Mouse (Mus musculus) adrenal gland, postnatal 4 days (tissue): Measurements from ENCODE around the gene Aida. TPM values are rescaled to one million over a fixed set of nuclear protein-coding genes. Genes with fewer than 3 reads are reported as not detected.
"Not testable (repeated sequence)": the region's sequence is repeated elsewhere in the genome, so short reads cannot be mapped to it uniquely, and the experiment has no call there.

ENCODE experiments used
- DNase-seq, 2 experiments: peaks; one replicate each; pipeline ENCODE4 v3.0.0; 2021 to 2022; ENCODE audit warnings: low spot score in 2 of 2, mixed read lengths in 2 of 2
- long read RNA-seq, 2 experiments: library from polyadenylated mRNA; stranded (forward); transcript quantifications; one replicate each; pipeline ENCODE4 v2.0.0; 2021
- total RNA-seq, 2 experiments: library from RNA; stranded (reverse); gene quantifications; 2 replicates each; pipeline ENCODE4 v1.2.3; 2021

Gene Aida
- total RNA-seq = 10 to 100 TPM; 56.9 to 57.2 TPM
- long read RNA-seq, experiment 1, full-length matches to known transcripts = 6 of 9 reads
- long read RNA-seq, experiment 1, partial matches to known transcripts = 0 of 9 reads
- long read RNA-seq, experiment 1, other reads (novel, unspliced or antisense) = 3 of 9 reads
- long read RNA-seq, experiment 2, full-length matches to known transcripts = 39 of 52 reads
- long read RNA-seq, experiment 2, partial matches to known transcripts = 2 of 52 reads
- long read RNA-seq, experiment 2, other reads (novel, unspliced or antisense) = 11 of 52 reads

DNA sequence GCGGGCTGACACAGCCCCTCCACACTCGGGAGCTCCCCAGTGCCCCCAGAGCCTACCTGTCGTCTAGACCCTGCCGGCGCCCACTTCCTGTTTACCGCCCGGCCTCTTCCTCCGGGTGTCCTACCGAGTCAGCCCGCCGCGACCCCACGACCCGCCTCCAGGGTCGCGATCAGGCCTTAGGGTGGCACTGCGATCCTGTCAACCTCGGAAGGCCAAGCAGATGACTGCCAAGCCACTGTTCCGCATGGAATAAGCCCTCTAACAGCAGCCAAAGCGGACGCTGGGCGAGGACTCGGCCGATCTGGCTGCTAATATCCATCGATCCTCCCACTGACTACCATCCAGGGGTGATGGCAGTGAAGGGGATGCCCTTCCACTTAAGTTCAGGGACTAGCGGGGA, at the start of gene Aida:
Gene Aida (plus strand): TSS at position 126 of the 400 bp plus-strand sequence.
- DNase-seq = peak in 1 of 2 experiments; percentile 22

DNA sequence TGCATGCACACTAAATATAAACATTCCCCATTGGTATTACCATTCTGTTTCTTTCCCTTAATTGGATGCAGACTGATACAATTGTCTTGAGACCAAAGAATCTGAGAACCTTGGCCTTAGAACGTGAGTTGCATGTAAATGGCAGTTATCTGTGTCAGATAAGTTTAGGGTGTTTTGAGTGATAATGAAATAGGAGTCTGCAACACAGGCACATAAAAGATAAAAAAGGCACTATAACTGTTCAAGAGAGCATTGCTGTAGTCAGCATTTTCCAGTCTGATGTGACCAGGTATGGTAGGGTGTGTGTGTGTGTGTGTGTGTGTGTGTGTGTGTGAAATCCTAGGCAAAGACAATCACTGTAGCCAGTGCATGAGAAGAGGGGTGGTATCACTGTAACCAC, 48.2 kb upstream of the Aida start:
- no peak for DNase-seq

DNA sequence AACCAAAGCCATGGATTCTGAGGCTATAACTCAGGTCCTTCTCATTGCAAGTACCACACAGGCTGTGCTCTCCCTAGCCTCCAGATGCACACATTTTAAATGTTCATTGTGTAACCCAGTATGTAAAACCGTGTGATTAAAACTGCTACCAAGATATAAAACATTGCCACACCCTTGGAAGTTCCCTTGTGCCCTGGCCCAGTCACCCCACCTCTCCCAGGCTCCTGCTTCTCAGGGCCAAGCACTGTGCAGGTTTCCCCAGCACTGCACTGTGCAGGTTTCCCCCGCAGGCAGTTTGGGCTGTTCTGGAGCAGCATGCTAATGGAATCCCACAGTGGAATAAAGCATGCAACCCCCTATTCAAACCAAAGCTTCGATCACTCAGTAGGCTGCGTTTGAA, 45.8 kb upstream of the Aida start:
- no peak for DNase-seq

DNA sequence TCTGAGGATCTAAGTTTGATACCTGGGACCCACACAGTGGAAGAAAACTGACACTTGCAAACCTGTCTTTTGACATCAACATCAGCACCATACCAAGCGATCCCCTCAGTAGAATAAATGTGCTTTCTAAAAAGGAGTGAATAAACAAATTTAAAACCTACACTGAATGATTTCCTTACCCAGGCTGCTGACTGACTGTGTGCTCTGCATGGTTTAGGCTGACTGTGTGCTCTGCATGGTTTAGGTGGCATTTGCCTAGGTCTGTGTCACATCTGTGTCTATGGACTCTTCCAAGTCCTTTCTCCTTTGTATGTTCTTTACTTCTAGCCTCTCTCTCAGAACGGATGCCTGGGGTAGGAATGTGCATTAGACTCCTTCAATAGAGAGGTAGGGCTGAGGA, 44.6 kb upstream of the Aida start:
- DNase-seq = no peak

DNA sequence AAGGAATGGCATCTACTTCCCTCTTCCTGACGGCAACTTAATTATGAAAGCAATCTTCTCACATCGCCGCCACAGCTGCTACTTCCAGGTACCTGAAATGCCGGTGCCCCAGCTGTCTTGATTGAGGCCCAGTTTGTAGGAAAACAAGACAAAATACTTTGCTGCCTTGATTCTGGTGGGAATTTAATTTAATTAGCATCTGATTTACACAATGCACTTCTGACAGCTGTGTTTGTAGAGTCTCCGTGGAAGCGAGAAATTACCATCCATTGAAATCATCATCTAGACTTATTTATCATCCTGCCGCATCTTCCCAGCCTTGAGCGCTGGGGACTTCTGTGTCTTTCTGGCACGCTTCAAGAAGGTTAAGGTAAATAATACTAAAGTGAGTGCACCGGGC, 43.8 kb upstream of the Aida start:
- no peak for DNase-seq

DNA sequence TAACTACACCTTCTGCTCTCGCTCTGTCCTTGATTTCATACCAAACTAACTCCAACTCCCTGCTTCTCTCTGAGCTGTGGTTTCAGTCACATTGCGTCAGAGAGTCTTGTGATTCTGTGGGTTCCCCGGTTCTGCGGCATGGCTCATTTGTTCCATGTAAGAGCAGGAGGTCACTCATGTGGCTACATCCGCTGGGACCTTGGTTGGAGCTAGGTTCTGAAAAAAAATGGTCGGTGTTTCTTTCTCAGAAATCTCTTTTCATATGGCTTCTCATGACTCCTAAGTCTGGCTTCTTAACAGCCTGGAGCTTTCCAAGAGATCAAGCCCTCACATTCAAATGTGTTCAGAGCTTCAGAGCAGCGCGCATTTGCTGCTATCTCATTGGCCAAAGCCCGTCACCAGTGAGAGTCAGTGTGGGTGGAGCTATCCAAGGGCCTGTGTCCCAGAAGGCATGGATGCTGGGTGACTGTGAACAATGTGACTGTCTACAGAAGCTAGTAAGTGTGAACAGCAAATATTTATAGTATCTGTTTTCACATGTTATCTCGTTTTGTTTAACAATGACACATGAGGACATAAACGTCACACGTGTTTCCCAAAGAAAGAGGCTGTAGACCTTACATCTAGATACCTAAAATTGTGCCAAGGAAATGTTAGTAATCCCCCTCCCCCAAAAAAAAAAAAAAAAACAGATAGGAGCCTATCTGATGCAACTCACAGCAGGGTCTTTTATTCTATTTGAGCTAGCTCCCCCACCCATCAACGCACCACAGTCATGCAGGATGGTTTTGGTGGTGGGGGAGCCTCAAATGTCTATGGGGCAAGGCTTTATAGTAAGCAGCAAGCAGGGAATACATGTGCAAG, 32.0 kb upstream of the Aida start:
- DNase-seq = no peak

DNA sequence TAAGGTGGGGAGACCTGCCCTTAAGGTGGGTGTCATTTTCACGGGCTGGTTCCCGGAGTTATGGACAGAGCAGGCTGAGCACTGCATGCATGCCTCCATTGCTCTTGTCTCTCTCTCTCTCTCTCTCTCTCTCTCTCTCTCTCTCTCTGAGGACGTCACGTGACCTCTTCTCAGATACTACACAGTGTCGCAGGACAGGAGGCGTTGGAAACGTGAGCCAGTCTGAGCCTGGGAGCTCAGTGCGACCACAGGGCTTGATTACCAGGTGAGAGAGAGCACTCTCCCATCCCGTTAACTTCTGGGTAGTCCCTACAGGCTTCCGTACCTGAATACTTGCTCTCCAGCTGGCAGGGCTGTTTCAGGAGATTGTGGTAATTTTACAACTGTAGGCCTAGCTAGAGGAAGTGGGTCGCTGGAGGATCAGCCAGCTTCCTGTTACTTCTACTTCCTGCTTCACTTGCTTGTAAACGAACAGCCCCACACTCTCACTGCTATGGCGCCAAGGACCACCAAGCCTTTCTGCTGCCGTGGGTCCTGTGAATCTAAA, 30.4 kb upstream of the Aida start:
- DNase-seq = no peak

DNA sequence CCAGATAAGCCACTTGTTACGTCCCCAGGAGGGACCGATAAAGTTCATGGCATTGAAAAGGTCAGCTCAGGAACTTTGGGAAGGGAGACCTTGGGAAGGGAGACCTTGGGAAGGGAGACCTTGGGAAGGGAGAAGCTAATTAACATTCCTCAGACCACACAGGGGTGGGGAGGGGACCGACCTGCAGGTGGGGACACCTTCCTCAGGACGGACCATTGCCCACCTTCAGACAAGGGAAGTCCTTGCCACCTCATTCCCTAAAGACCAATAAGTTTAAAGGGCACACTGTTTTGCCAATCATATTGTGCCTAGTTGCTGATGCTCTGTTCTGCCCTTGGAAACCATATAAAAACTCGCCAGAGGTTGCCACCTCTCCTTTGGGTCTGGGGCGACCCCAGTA, 28.7 kb upstream of the Aida start:
- no peak for DNase-seq

DNA sequence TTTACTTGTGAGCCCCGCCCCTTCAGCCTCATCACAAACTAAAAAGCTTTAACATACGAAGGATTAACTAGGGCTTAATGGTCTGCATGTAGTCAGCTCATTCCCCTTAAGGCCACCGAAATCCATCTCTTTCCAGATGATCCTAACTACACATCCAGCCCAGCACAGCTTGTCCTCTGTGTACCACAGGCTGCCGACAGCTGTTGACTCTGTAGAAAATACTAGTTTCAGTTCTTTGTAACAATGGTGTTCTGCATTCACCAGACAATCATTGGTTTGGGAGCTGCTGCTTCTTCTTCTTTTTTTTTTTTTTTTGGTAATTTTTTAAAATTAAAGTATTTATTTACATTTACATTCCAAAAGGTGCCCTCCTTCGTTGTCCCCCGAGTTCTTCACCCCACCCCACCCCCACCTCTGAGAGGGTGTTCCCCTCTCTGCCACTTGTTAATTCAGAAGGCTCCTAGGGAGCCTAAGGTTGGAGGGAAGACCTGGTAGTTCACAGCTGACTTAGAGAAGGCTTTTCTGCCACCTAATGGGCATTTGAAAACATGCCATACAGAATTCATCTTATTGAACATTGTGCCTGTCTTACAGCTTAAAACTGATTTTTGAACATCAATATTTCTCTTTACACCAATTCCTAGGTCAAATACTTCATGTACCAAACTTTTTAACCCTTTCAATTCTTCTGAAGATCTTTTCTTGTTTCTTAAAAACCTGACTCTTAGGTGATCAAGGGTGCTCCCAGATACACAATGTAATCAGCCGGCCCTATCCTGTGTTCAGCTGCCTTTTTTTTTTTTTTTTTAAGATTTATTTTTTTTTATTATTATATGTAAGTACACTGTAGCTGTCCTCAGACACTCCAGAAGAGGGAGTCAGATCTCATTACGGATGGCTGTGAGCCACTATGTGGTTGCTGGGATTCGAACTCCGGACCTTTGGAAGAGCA, 23.2 kb upstream of the Aida start:
- no peak for DNase-seq

DNA sequence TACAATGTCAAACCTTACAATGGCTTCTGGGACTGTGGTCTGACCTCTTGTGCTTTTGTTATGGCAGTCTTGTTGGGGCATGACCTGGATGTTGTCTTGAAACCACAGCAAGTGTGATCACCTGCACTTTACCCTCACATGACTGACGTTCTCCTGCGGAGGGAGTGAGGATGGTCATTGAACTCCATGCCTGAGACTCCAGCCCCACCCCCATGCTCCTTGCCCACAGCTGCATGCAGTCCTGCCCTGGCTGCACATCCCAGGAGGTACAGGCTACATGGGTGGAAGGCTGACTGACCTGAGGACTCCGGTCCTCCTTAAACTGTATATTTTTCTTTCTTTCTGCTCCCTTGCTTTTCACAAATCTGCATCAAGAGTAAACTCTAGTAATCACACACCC, 22.0 kb upstream of the Aida start:
- no peak for DNase-seq

DNA sequence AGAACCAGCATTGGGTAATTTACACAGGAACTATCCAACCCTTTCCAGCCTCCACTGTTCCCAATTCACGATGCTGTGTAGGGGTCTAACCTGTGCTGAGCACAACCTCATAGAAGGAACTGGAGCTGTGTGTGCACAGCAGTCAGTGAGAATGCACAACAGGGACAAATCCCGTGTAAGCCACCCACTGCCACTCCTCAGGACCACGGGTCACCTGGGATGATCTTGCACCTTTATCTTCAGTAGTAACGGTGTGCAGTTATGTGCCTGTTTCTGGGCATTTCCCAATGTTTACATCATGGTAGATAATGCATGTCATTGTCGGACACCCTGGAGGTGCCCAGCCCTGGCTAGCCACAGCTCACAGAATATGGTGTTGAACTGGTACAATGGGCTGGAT, 20.6 kb upstream of the Aida start:
- no peak for DNase-seq

DNA sequence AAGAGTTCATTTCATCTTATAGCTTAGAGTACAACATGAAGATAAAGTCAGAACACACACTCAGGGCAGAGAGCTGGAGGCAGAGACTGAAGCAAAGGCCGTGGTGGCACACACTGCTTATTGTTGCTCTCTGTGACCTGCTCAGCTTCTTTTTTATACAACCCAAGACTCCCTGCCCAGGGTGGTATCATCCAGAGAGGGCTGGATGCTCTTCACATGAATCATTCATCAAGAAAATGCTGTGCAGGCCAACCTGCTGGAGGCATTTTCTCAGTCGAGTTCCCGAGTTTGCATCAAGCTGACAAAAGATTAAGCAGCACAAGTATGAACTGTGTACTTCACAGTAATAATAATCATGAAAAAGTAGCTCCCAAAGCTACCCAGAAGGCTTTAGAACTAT, 8.0 kb upstream of the Aida start:
- DNase-seq = no peak

DNA sequence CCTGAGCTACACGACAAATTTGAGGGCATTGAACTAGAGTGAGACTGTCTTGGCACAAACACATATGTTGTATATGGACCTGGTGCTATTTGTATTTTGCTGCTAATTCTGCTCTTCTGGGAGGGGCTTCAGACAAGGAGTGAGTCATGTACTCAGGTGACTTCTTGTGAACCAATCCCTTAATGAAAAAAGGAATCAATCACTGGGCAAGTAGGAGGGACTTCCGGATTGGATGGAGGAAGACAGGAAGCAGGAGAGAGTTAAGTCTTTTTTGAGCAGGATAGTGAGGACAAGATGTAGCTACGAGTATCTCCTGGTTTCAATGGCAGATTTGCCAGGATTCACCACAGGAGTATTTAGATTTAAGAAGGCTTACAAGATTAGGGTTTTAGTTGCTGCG, 6.8 kb upstream of the Aida start:
- no peak for DNase-seq

DNA sequence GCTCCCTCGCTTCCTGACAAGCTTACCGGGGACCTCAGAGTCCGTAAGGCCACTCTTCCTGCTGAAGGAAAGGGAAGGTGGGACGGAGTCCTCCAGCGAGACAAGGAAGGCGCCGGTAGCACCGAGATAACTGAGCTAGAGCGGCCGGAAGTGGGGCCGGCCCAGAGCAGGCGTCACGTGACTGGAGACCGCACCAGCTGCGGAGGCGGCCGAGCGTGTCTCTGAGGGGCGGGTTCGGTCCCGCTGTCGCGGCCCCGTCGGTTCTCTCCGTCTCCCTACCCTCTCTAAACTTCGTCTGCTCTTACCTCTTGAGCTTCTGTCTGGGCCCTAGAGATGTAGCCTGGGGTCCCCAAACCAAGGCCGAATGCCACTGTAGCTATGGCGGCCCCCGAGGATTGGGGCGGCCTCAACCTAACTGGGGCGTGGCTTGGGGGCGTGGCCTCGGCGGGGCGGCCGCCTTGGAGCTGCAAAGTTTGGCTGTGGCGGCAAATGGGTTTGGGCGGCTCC, 540 bp downstream of the Aida start, which contains the start of gene Brox:
Gene Brox (minus strand): TSS at position 393 of the 507 bp plus-strand sequence.
- DNase-seq = peak; percentile 93 to 96

DNA sequence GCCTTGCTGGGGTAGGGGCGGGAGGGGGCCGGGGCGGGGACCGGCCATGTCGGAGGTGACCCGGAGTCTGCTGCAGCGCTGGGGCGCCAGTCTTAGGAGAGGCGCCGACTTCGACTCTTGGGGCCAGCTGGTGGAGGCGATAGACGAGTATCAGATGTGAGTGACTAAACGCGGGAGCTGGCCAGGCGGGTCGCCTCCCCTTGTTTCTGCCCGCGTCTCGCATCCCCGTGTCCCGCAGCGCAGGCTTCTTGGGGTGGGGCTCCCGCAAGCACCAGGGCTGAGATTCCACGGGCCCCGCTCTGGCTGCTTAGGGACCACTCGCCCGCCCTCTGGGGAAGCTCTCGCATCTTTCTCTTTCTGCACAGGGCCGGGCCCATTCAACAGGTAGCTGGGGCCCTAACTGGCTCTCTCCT, 1.1 kb downstream of the Aida start:
- peak in 1 of 2 experiments; percentile 9 for DNase-seq

DNA sequence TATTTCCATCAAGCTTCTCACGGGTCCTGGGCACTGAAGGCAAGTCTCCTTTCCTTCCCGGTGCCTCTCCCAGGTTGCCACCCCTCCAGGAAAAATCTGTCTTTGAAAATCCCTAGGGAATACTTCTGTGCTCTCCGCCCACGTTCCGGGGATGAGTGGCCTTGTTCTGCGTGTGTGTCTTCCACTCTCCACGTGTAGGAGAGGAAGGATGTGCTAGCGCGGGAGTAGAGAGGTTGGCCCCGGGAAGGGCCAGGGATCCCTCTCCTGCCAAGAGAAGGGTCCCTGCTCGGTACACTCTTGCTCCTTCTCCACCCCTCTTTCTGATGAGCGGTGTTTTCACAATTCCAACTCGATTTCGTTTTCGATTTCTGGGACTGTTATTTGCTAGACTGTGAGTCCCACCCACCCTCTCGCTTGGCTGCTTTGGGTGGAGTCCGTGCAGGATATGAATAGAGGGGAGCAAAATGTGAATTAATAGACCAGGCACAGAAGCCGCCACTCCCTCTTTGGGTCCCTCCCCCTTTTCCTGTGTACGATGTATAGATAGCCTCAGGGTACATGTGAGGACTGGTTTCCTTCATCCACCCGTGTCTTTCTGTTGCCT, 1.6 kb downstream of the Aida start:
- DNase-seq = peak in 1 of 2 experiments; percentile 18

DNA sequence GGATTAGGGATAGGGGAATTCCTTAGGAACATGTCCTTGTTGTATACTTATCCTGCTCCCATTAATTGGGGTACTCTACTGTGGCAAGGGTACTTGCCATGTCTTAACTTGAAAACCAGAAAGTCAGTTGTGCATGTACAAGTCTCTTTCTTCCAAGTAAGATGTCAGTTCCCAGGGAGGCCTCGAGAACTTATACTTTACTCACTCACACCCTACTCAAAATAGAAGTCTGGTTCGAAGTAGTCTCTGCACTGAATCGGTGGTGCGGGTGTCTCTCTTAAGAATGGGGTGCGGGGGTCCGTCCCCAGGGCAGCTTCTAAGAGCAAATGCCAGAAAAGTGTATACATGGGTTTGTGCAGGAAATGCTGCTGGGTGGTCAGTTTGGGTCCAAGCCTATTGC, 2.8 kb downstream of the Aida start:
- DNase-seq = peak; percentile 100

DNA sequence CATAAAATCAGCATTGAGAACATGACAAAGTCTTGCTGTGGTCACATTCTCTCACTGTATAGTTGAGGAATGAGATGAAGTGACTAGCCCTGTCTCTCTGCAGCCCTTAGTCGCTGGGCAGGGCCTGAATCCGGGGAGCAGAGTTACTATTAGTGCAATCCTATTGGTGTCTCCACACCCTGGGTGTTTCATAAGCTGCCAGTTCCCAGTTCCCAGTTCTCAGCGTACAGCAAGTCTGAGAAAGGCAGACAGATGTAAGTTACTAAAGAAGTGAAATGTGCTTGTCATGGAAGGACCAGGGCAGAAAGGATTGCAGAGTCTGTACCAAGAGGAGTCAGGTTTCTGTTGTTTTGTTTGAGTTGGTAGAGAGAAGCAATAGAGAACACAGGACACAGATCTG, 11.2 kb downstream of the Aida start:
- no peak for DNase-seq

DNA sequence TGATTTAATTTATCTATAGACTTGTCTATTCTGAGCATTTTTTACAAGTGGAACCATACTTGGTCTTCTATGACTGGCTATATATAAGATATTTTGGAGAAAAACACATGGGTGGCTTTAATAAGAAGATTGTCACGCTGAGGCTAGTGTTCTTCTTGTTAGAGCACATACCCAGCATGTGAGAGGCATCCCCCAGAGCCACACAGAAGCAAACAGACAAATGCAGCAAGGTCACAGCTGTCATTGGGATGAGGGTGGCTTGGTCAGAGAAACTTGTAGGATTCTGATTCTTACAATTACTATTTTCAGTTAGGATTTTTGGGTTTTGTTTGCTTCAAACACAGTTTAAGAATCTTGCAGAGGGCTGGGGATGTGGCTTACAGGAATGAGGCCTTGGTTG, 12.1 kb downstream of the Aida start:
- no peak for DNase-seq

DNA sequence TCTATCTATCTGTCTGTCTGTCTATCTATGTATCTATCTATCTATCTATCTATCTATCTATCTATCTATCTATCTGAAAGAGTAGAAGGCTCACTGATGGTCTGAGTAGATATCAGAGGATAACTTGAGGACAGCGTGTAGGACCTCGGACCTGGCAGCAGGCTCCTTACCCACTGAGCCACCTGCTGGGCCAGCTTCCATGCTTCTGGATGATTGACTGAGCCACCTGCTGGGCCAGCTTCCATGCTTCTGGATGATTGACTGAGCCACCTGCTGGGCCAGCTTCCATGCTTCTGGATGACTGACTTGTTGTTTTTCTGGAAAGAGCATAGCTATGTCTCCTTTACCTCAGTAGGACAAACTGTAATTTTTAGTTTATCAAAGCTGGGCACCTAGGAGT, 13.2 kb downstream of the Aida start:
- not testable (repeated sequence) for DNase-seq
